Mouse (Mus musculus): Measurements from ENCODE around the gene Rabgap1l. TPM values are rescaled to one million over a fixed set of nuclear protein-coding genes. Genes with fewer than 3 reads are reported as not detected.

Rabgap1l gene
- polyA plus RNA-seq, 1 experiment, result 29.9 TPM

GRCm38 (mm10) chr1:160304969-160305498, 488.0 kb downstream of the Rabgap1l start:
- TF ChIP-seq POLR2A (IDR thresholded peaks at IDR 0.05; ENCODE audit: borderline replicate concordance, low read depth, low read length) (no peak), CTCF (IDR thresholded peaks at IDR 0.05; ENCODE audit: low read depth, low read length) (no peak)
- no peak overlapping the region for H3K27ac ChIP-seq (ENCODE audit: insufficient read depth, low read depth, low read length)
- H3K4me1 ChIP-seq (ENCODE audit: control insufficient read depth, insufficient read depth, low read length), result peaks cover 19% of the 10 kb centered on the region
- H3K4me3 ChIP-seq (ENCODE audit: insufficient read depth, low read length), result no peak overlapping the region

- Histone ChIP-seq H3K27ac (ENCODE audit: insufficient read depth, low read depth, low read length) (peak overlapping the region; percentile 33; the same call in 1 of the 2 replicates), H3K4me3 (ENCODE audit: insufficient read depth, low read length) (no peak overlapping the region), H3K4me1 (ENCODE audit: control insufficient read depth, insufficient read depth, low read length) (peaks cover 36% of the 10 kb centered on the region)
- no peak for TF ChIP-seq POLR2A (IDR thresholded peaks at IDR 0.05; ENCODE audit: borderline replicate concordance, low read depth, low read length)
- no peak for TF ChIP-seq CTCF (IDR thresholded peaks at IDR 0.05; ENCODE audit: low read depth, low read length)
Observed at GRCm38 (mm10) chr1:160302268-160302667, 490.7 kb downstream of the Rabgap1l start.

- Histone ChIP-seq H3K4me3 (ENCODE audit: insufficient read depth, low read length) (no peak overlapping the region), H3K4me1 (ENCODE audit: control insufficient read depth, insufficient read depth, low read length) (peaks cover 42% of the 10 kb centered on the region), H3K27ac (ENCODE audit: insufficient read depth, low read depth, low read length) (peak overlapping the region; percentile 70)
- TF ChIP-seq CTCF (IDR thresholded peaks at IDR 0.05; ENCODE audit: low read depth, low read length), result no peak
- no peak for TF ChIP-seq POLR2A (IDR thresholded peaks at IDR 0.05; ENCODE audit: borderline replicate concordance, low read depth, low read length)
Observed at GRCm38 (mm10) chr1:160301156-160301555, 491.9 kb downstream of the Rabgap1l start.

- Histone ChIP-seq H3K4me3 (ENCODE audit: insufficient read depth, low read length) (no peak overlapping the region), H3K4me1 (ENCODE audit: control insufficient read depth, insufficient read depth, low read length) (peaks cover 43% of the 10 kb centered on the region), H3K27ac (ENCODE audit: insufficient read depth, low read depth, low read length) (peak overlapping the region; percentile 51)
- TF ChIP-seq CTCF (IDR thresholded peaks at IDR 0.05; ENCODE audit: low read depth, low read length) (no peak), POLR2A (IDR thresholded peaks at IDR 0.05; ENCODE audit: borderline replicate concordance, low read depth, low read length) (no peak)
Observed at GRCm38 (mm10) chr1:160300704-160301103, 492.3 kb downstream of the Rabgap1l start.

GRCm38 (mm10) chr1:160299979-160300378, 493.0 kb downstream of the Rabgap1l start:
- H3K4me1 ChIP-seq (ENCODE audit: control insufficient read depth, insufficient read depth, low read length), result peaks cover 44% of the 10 kb centered on the region
- TF ChIP-seq POLR2A (IDR thresholded peaks at IDR 0.05; ENCODE audit: borderline replicate concordance, low read depth, low read length), result no peak
- no peak for TF ChIP-seq CTCF (IDR thresholded peaks at IDR 0.05; ENCODE audit: low read depth, low read length)
- 0 out of 2 replicates have a peak overlapping the region, but pooled peaks have one; percentile 25 for H3K27ac ChIP-seq (ENCODE audit: insufficient read depth, low read depth, low read length)
- no peak overlapping the region for H3K4me3 ChIP-seq (ENCODE audit: insufficient read depth, low read length)

GRCm38 (mm10) chr1:160298893-160299292, 494.1 kb downstream of the Rabgap1l start:
- Histone ChIP-seq H3K27ac (ENCODE audit: insufficient read depth, low read depth, low read length) (no peak overlapping the region), H3K4me3 (ENCODE audit: insufficient read depth, low read length) (no peak overlapping the region), H3K4me1 (ENCODE audit: control insufficient read depth, insufficient read depth, low read length) (peaks cover 44% of the 10 kb centered on the region)
- TF ChIP-seq POLR2A (IDR thresholded peaks at IDR 0.05; ENCODE audit: borderline replicate concordance, low read depth, low read length), result no peak
- no peak for TF ChIP-seq CTCF (IDR thresholded peaks at IDR 0.05; ENCODE audit: low read depth, low read length)

GRCm38 (mm10) chr1:160297701-160298100, 495.3 kb downstream of the Rabgap1l start:
- no peak for TF ChIP-seq CTCF (IDR thresholded peaks at IDR 0.05; ENCODE audit: low read depth, low read length)
- TF ChIP-seq POLR2A (IDR thresholded peaks at IDR 0.05; ENCODE audit: borderline replicate concordance, low read depth, low read length), result no peak
- Histone ChIP-seq H3K4me1 (ENCODE audit: control insufficient read depth, insufficient read depth, low read length) (peaks cover 44% of the 10 kb centered on the region), H3K4me3 (ENCODE audit: insufficient read depth, low read length) (no peak overlapping the region), H3K27ac (ENCODE audit: insufficient read depth, low read depth, low read length) (no peak overlapping the region)

- no peak overlapping the region for H3K27ac ChIP-seq (ENCODE audit: insufficient read depth, low read depth, low read length)
- H3K4me3 ChIP-seq (ENCODE audit: insufficient read depth, low read length), result no peak overlapping the region
- TF ChIP-seq POLR2A (IDR thresholded peaks at IDR 0.05; ENCODE audit: borderline replicate concordance, low read depth, low read length), result no peak
- TF ChIP-seq CTCF (IDR thresholded peaks at IDR 0.05; ENCODE audit: low read depth, low read length), result no peak
- H3K4me1 ChIP-seq (ENCODE audit: control insufficient read depth, insufficient read depth, low read length), result peaks cover 31% of the 10 kb centered on the region
Observed at GRCm38 (mm10) chr1:160295323-160295722, 497.7 kb downstream of the Rabgap1l start.

- TF ChIP-seq POLR2A (IDR thresholded peaks at IDR 0.05; ENCODE audit: borderline replicate concordance, low read depth, low read length) (no peak), CTCF (IDR thresholded peaks at IDR 0.05; ENCODE audit: low read depth, low read length) (no peak)
- Histone ChIP-seq H3K27ac (ENCODE audit: insufficient read depth, low read depth, low read length) (peak overlapping the region; percentile 65), H3K4me3 (ENCODE audit: insufficient read depth, low read length) (no peak overlapping the region), H3K4me1 (ENCODE audit: control insufficient read depth, insufficient read depth, low read length) (peaks cover 25% of the 10 kb centered on the region)
Observed at GRCm38 (mm10) chr1:160293488-160293887, 499.5 kb downstream of the Rabgap1l start.

- Histone ChIP-seq H3K27ac (ENCODE audit: insufficient read depth, low read depth, low read length) (no peak overlapping the region), H3K4me3 (ENCODE audit: insufficient read depth, low read length) (no peak overlapping the region), H3K4me1 (ENCODE audit: control insufficient read depth, insufficient read depth, low read length) (peaks cover 17% of the 10 kb centered on the region)
- TF ChIP-seq CTCF (IDR thresholded peaks at IDR 0.05; ENCODE audit: low read depth, low read length) (no peak), POLR2A (IDR thresholded peaks at IDR 0.05; ENCODE audit: borderline replicate concordance, low read depth, low read length) (no peak)
Observed at GRCm38 (mm10) chr1:160292058-160292457, 501.0 kb downstream of the Rabgap1l start.
